Mouse (Mus musculus) hindbrain, embryonic 14.5 days (tissue): ENCODE data around the gene Eml3. TPM values are rescaled to one million over a fixed set of nuclear protein-coding genes. Genes with fewer than 3 reads are reported as not detected.
"Not testable (repeated sequence)": the region's sequence is repeated elsewhere in the genome, so short reads cannot be mapped to it uniquely, and the experiment has no call there.

Source experiments
- ATAC-seq: fragments of 200-750 bp; cut with Nextera tagmentation; 2 replicates; pipeline ENCODE4 v1.8.0; 2017; ENCODE audit warnings: moderate number of reproducible peaks, mild to moderate bottlenecking, moderate TSS enrichment, moderate library complexity; ENCODE audit not compliant: low FRiP score
- DNase-seq: peaks from one replicate; pipeline ENCODE4 v3.0.0-alpha.2; 2015; ENCODE audit warnings: low spot score
- H3K27ac ChIP-seq: fragments of 300-500 bp; sonication (generic); 2 replicates; pipeline ENCODE4 v1.5.1; 2014; ENCODE audit warnings: mild to moderate bottlenecking, moderate library complexity
- H3K27me3 ChIP-seq: fragments of 300-500 bp; sonication (generic); 2 replicates; pipeline ENCODE4 v1.6.1; 2014; ENCODE audit warnings: mild to moderate bottlenecking, low read length, mixed read lengths; ENCODE audit not compliant: control insufficient read depth, insufficient read depth
- H3K36me3 ChIP-seq: fragments of 300-500 bp; sonication (generic); replicated peaks from 2 replicates; pipeline ENCODE4 v1.6.1; 2014; ENCODE audit not compliant: control insufficient read depth, insufficient read depth
- H3K4me1 ChIP-seq: fragments of 300-500 bp; sonication (generic); replicated peaks from 2 replicates; pipeline ENCODE4 v1.6.1; 2014; ENCODE audit warnings: antibody characterized with exemption, low read length, mixed read lengths; ENCODE audit not compliant: control insufficient read depth, insufficient read depth
- H3K4me2 ChIP-seq: fragments of 300-500 bp; sonication (generic); replicated peaks from 2 replicates; pipeline ENCODE4 v1.6.1; 2014; ENCODE audit warnings: mild to moderate bottlenecking, moderate library complexity
- H3K4me3 ChIP-seq: fragments of 300-500 bp; sonication (generic); replicated peaks from 2 replicates; pipeline ENCODE4 v1.5.1; 2014; ENCODE audit warnings: mild to moderate bottlenecking, low read length
- H3K9ac ChIP-seq: fragments of 300-500 bp; sonication (generic); 2 replicates; pipeline ENCODE4 v1.6.1; 2014
- H3K9me3 ChIP-seq: fragments of 300-500 bp; sonication (generic); 2 replicates; pipeline ENCODE4 v1.6.1; 2016; ENCODE audit warnings: low read length; ENCODE audit not compliant: control insufficient read depth
- WGBS: fragments of 180-500 bp; shearing (Covaris S2); extraction: QIAGEN DNeasy Blood & Tissue Kit; methylation state at CpG from one replicate; pipeline ENCODE4 v1.1.7; 2014; 5-methylcytosine and 5-hydroxymethylcytosine counted together
- polyA plus RNA-seq: library from polyadenylated mRNA; unstranded; fragments of >200 nt; fragmentation: Nextera tagmentation; extraction: Ambion mirVana; gene quantifications from 2 replicates; pipeline ENCODE4 v1.2.1, GENCODE M21; 2014

The Eml3 gene
- polyA plus RNA-seq, 1 experiment from 2014 or later: 5.8 TPM

GRCm38 (mm10) chr19:8954171-8954570, 24.8 kb downstream of the Eml3 start:
- peaks cover 66% of the 10 kb centered on the region for H3K36me3 ChIP-seq
- H3K27me3 ChIP-seq: no peaks in the 10 kb centered on the region
- peak overlapping the region; percentile 65 for H3K9ac ChIP-seq
- H3K4me1 ChIP-seq: peaks cover 18% of the 10 kb centered on the region
- peak overlapping the region; percentile 63 for H3K27ac ChIP-seq
- peak overlapping the region; percentile 88 for H3K4me2 ChIP-seq
- no peaks in the 10 kb centered on the region for H3K9me3 ChIP-seq
- 11% methylated on average over 9 of the region's 9 CpGs for WGBS
- DNase-seq (no peak), ATAC-seq (no peak)
- peak overlapping the region; percentile 61 for H3K4me3 ChIP-seq

- Histone ChIP-seq H3K4me3 (no peak overlapping the region), H3K4me2 (no peak overlapping the region), H3K27me3 (no peaks in the 10 kb centered on the region), H3K4me1 (0 out of 2 replicates have a peak, but pooled peaks cover 9% of the 10 kb centered on the region), H3K9me3 (no peaks in the 10 kb centered on the region), H3K27ac (no peak overlapping the region), H3K36me3 (peaks cover 84% of the 10 kb centered on the region), H3K9ac (no peak overlapping the region)
- 87% methylated on average over 2 of the region's 2 CpGs for WGBS
- ATAC-seq (no peak), DNase-seq (no peak)
These were observed 32.9 kb downstream of the Eml3 start for GRCm38 (mm10) chr19:8962256-8962655.

GRCm38 (mm10) chr19:8965075-8965474, 35.7 kb downstream of the Eml3 start:
- no peaks in the 10 kb centered on the region for H3K9me3 ChIP-seq
- H3K27ac ChIP-seq: no peak overlapping the region
- H3K9ac ChIP-seq: no peak overlapping the region
- ATAC-seq: no peak
- no peak for DNase-seq
- peaks cover 78% of the 10 kb centered on the region for H3K36me3 ChIP-seq
- no peak overlapping the region for H3K4me2 ChIP-seq
- no peaks in the 10 kb centered on the region for H3K27me3 ChIP-seq
- peaks cover 20% of the 10 kb centered on the region for H3K4me1 ChIP-seq
- 90% methylated on average over 11 of the region's 11 CpGs for WGBS
- H3K4me3 ChIP-seq: no peak overlapping the region

- H3K9me3 ChIP-seq: no peaks in the 10 kb centered on the region
- 0 out of 2 replicates have a peak overlapping the region, but pooled peaks have one; percentile 85 for H3K4me3 ChIP-seq
- H3K4me2 ChIP-seq: peak overlapping the region; percentile 48
- peaks cover 78% of the 10 kb centered on the region for H3K36me3 ChIP-seq
- ATAC-seq (no peak), DNase-seq (no peak)
- peaks cover 20% of the 10 kb centered on the region for H3K4me1 ChIP-seq
- peak overlapping the region; percentile 0; the same call in 1 of the 2 replicates for H3K27ac ChIP-seq
- WGBS: 83% methylated on average over 8 of the region's 8 CpGs
- H3K9ac ChIP-seq: peak overlapping the region; percentile 57; the same call in 1 of the 2 replicates
- H3K27me3 ChIP-seq: no peaks in the 10 kb centered on the region
These were observed 36.4 kb downstream of the Eml3 start for GRCm38 (mm10) chr19:8965771-8966170.

- H3K36me3 ChIP-seq: peaks cover 78% of the 10 kb centered on the region
- DNase-seq: no peak
- ATAC-seq: no peak
These were observed 36.8 kb downstream of the Eml3 start for GRCm38 (mm10) chr19:8966198-8966589.

GRCm38 (mm10) chr19:8966590-8967372, 37.4 kb downstream of the Eml3 start, which contains the start of gene Eef1g:
TSS of gene Eef1g (plus strand) at chr19:8967041.
- no peaks in the 10 kb centered on the region for H3K27me3 ChIP-seq
- H3K4me1 ChIP-seq: peaks cover 20% of the 10 kb centered on the region
- peak within 1 kb of the TSS; percentile 95 for H3K9ac ChIP-seq
- peak; percentile 94 for DNase-seq
- peak within 1 kb of the TSS; percentile 85 for H3K27ac ChIP-seq
- peak within 1 kb of the TSS; percentile 85 for H3K4me3 ChIP-seq
- H3K4me2 ChIP-seq: peak within 1 kb of the TSS; percentile 90
- H3K36me3 ChIP-seq: peaks cover 78% of the 10 kb centered on the region
- peak; percentile 99 for ATAC-seq
- no peaks in the 10 kb centered on the region for H3K9me3 ChIP-seq
- 1% methylated on average over 52 of the region's 52 CpGs for WGBS

More at GRCm38 (mm10) chr19:8966198-8966589, 36.8 kb downstream of the Eml3 start:
- H3K9ac ChIP-seq: peak overlapping the region; percentile 57
- H3K4me2 ChIP-seq: peak overlapping the region; percentile 48
- no peaks in the 10 kb centered on the region for H3K27me3 ChIP-seq
- H3K9me3 ChIP-seq: no peaks in the 10 kb centered on the region
- H3K4me1 ChIP-seq: peaks cover 20% of the 10 kb centered on the region
- peak overlapping the region; percentile 85 for H3K4me3 ChIP-seq
- 43% methylated on average over 5 of the region's 5 CpGs for WGBS
- H3K27ac ChIP-seq: peak overlapping the region; percentile 79

- 0% methylated on average over 8 of the region's 8 CpGs for WGBS
These were observed 38.0 kb downstream of the Eml3 start for GRCm38 (mm10) chr19:8967373-8967743.

GRCm38 (mm10) chr19:8967893-8968292, 38.5 kb downstream of the Eml3 start:
- Histone ChIP-seq H3K4me1 (peaks cover 20% of the 10 kb centered on the region), H3K9ac (peak overlapping the region; percentile 95), H3K27ac (no peak overlapping the region), H3K4me2 (peak overlapping the region; percentile 90), H3K36me3 (peaks cover 78% of the 10 kb centered on the region), H3K27me3 (no peaks in the 10 kb centered on the region), H3K9me3 (no peaks in the 10 kb centered on the region), H3K4me3 (peak overlapping the region; percentile 85)
- 14% methylated on average over 9 of the region's 9 CpGs for WGBS
- ATAC-seq (no peak), DNase-seq (no peak)

More at GRCm38 (mm10) chr19:8967373-8967743, 38.0 kb downstream of the Eml3 start:
- H3K36me3 ChIP-seq: peaks cover 78% of the 10 kb centered on the region
- no peaks in the 10 kb centered on the region for H3K27me3 ChIP-seq
- ATAC-seq (no peak), DNase-seq (no peak)
- H3K27ac ChIP-seq: peak overlapping the region; percentile 85
- peak overlapping the region; percentile 95 for H3K9ac ChIP-seq
- peaks cover 20% of the 10 kb centered on the region for H3K4me1 ChIP-seq
- H3K9me3 ChIP-seq: no peaks in the 10 kb centered on the region
- peak overlapping the region; percentile 90 for H3K4me2 ChIP-seq
- peak overlapping the region; percentile 85 for H3K4me3 ChIP-seq

- H3K4me1 ChIP-seq: peaks cover 10% of the 10 kb centered on the region
- DNase-seq, H3K9ac ChIP-seq, ATAC-seq, H3K4me3 ChIP-seq, H3K9me3 ChIP-seq, H3K4me2 ChIP-seq, H3K27ac ChIP-seq, H3K27me3 ChIP-seq: not testable (repeated sequence)
- 92% methylated on average over 8 of the region's 8 CpGs for WGBS
- peaks cover 91% of the 10 kb centered on the region for H3K36me3 ChIP-seq
These were observed 43.1 kb downstream of the Eml3 start for GRCm38 (mm10) chr19:8972491-8972890.
